Mouse (Mus musculus): ENCODE measurements around the gene Chmp5. TPM values are rescaled to one million over a fixed set of nuclear protein-coding genes. Genes with fewer than 3 reads are reported as not detected.

Chmp5 gene
- polyA plus RNA-seq, 1 experiment = not detected

DNA sequence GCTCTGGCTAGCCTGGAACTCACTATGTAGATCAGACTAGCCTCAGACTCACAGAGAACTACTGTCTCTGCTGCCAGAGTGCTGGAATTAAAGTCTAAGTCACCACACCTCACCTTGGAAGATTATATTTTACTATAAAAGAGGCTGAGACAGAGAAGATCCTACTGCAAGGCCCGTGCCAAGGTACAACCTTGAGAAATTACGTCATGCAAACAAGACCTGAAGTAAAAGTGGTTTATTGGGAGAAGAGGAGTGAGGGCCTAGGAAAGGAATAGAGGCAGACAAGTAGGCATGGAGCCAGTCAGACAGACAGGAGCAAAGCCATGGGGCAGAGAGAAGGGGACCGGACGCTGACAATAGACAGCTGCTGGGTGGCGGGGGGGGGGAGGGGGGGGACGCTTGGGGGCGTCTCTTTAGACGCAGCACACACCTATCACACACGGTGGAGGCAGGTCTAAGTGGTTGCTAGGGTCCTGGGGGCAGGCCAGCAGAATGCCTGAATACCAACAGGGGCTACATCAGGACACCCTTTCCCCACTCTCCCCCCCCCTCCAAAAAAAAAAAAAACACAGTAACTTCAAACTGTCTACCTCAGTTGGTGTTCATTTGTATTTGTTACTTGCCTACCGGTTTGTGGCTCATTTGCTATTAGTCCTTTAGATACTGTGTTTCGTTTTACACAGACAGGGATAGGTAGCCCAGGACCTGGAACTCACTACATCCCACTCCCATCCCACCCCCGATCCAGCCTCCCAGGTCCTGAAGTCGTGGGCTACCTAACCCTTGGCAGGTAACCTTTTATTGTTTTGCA is 21.8 kb downstream of the Chmp5 start:
- peaks cover 6% of the 10 kb centered on the region; the same call in 1 of the 2 replicates for H3K4me1 ChIP-seq (ENCODE audit: control insufficient read depth, insufficient read depth, low read length)
- TF ChIP-seq CTCF (IDR thresholded peaks at IDR 0.05; ENCODE audit: insufficient read depth, low read depth, low read length) = no peak
- no peak for TF ChIP-seq POLR2A (IDR thresholded peaks at IDR 0.05; ENCODE audit: insufficient read depth, low read depth, low read length)
- peak overlapping the region; percentile 98 for H3K4me3 ChIP-seq (ENCODE audit: insufficient read depth, low read depth, low read length)
- WGBS = 8% methylated on average over 12 of the region's 13 CpGs
- H3K27ac ChIP-seq (ENCODE audit: insufficient read depth, low read depth, low read length) = peak overlapping the region; percentile 88

DNA sequence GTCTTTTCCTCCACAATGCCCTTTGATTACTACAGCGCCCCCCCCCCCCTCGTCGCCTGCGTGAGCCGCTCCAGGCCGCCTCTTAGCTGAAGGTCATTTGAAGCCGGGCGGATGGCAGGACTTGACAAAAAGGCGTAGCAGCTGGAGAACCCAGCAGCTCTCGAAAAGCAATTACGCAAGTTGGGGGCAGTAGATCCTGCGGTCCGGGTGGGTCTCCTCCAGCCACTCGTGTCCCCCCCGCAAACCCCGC is 22.3 kb downstream of the Chmp5 start:
- WGBS = under 1% methylated on average over 16 of the region's 16 CpGs
- Histone ChIP-seq H3K4me1 (ENCODE audit: control insufficient read depth, insufficient read depth, low read length) (peaks cover 6% of the 10 kb centered on the region; the same call in 1 of the 2 replicates), H3K4me3 (ENCODE audit: insufficient read depth, low read depth, low read length) (peak overlapping the region; percentile 98), H3K27ac (ENCODE audit: insufficient read depth, low read depth, low read length) (peak overlapping the region; percentile 88)
- TF ChIP-seq POLR2A (IDR thresholded peaks at IDR 0.05; ENCODE audit: insufficient read depth, low read depth, low read length) (no peak), CTCF (IDR thresholded peaks at IDR 0.05; ENCODE audit: insufficient read depth, low read depth, low read length) (no peak)

DNA sequence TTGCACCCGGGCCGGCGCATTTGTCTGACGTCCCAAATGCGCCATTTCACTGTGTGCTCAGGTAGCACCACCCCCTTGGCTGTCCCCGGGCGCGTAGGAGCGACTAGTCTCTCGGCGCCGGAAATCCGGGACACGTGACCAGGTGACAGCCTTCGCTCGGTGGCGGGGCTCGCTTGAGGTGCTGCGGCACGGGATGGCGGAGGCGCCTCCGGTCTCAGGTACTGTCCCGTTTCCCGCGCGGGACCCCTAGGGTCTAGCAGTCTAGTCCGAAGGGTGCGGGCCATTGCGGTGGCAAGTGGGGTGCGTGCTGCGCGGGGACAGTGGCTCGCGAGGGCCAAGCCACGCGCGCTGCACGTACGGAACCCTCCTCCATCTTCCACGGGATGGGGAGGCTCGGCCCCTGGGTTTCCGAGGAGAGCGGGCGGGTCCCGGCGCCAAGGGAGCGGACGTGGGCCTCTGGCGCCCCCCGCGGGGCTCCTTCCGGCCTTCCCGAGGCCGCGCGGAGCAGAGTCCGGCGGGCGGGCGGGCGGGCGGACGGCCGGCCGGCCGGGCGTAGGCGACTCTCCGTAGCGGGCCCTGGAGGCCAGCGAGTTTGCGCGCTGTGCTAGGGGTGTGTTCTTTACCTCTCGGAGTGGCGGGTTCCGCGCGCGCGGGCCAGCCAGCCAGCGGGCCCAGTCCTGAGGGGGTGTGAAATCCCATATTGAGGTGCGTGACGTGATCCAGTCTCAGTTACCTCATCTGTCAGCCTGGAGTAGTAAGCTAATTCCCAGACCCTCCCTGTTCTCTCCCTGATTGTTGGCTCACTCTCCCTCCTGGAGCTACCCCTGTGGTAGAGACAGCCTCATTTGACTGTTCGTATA is 22.9 kb downstream of the Chmp5 start, which contains the start of gene Nfx1:
TSS of gene Nfx1 (plus strand) at position 65 of the 860 bp plus-strand sequence.
- Histone ChIP-seq H3K27ac (ENCODE audit: insufficient read depth, low read depth, low read length) (peak within 1 kb of the TSS; percentile 88), H3K4me1 (ENCODE audit: control insufficient read depth, insufficient read depth, low read length) (peaks cover 6% of the 10 kb centered on the region; the same call in 1 of the 2 replicates), H3K4me3 (ENCODE audit: insufficient read depth, low read depth, low read length) (peak within 1 kb of the TSS; percentile 98)
- TF ChIP-seq CTCF (IDR thresholded peaks at IDR 0.05; ENCODE audit: insufficient read depth, low read depth, low read length) (no peak), POLR2A (IDR thresholded peaks at IDR 0.05; ENCODE audit: insufficient read depth, low read depth, low read length) (peak; percentile 87)
- under 1% methylated on average over 84 of the region's 85 CpGs for WGBS

DNA sequence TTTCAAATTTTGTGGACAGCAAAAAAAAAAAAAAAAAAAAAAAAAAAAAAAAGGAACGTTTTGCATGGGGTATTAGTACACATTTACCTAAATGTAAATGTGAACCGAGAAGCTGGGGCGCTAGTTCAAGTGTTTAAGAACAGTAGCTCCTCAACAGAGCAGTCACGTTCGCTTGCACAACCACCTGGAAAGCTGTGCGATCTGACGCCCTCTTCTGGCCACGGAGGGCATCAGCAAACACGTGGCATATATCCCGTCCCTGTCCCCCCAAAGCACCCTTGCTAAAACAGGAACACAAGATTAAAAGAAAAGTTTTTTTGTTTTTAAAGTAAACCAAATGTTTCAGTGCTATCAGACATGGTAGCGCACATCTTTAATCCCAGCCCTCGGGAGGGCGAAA is 23.5 kb downstream of the Chmp5 start:
- TF ChIP-seq POLR2A (IDR thresholded peaks at IDR 0.05; ENCODE audit: insufficient read depth, low read depth, low read length) (no peak), CTCF (IDR thresholded peaks at IDR 0.05; ENCODE audit: insufficient read depth, low read depth, low read length) (peak; percentile 51; the same call in 1 of the 2 replicates)
- Histone ChIP-seq H3K4me1 (ENCODE audit: control insufficient read depth, insufficient read depth, low read length) (peaks cover 9% of the 10 kb centered on the region; the same call in 1 of the 2 replicates), H3K27ac (ENCODE audit: insufficient read depth, low read depth, low read length) (no peak overlapping the region), H3K4me3 (ENCODE audit: insufficient read depth, low read depth, low read length) (0 out of 2 replicates have a peak overlapping the region, but pooled peaks have one; percentile 98)
- WGBS = 21% methylated on average over 13 of the region's 13 CpGs

DNA sequence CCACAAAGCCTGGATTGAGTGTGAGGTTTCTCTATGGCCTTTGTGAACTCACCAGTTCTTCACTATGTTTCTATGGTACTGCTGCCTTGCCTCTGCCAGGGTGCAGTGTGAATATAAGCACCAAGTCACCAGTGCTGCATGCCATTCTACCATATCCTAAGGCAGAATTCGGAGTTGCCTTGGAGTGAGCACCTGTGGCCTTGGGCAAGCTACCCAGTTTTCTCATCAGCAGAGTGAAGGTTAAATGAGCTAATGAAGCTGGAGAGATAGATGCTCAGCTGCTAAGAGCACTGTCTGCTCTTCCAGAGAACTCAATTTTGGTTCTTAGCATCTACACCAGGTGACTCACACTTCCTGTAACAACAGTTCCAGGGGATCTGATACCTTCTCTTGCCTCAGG is 25.8 kb downstream of the Chmp5 start:
- Histone ChIP-seq H3K4me3 (ENCODE audit: insufficient read depth, low read depth, low read length) (no peak overlapping the region), H3K27ac (ENCODE audit: insufficient read depth, low read depth, low read length) (no peak overlapping the region), H3K4me1 (ENCODE audit: control insufficient read depth, insufficient read depth, low read length) (peaks cover 11% of the 10 kb centered on the region; the same call in 1 of the 2 replicates)
- 91% methylated on average over 1 of the region's 1 CpGs for WGBS
- TF ChIP-seq POLR2A (IDR thresholded peaks at IDR 0.05; ENCODE audit: insufficient read depth, low read depth, low read length) (no peak), CTCF (IDR thresholded peaks at IDR 0.05; ENCODE audit: insufficient read depth, low read depth, low read length) (no peak)

DNA sequence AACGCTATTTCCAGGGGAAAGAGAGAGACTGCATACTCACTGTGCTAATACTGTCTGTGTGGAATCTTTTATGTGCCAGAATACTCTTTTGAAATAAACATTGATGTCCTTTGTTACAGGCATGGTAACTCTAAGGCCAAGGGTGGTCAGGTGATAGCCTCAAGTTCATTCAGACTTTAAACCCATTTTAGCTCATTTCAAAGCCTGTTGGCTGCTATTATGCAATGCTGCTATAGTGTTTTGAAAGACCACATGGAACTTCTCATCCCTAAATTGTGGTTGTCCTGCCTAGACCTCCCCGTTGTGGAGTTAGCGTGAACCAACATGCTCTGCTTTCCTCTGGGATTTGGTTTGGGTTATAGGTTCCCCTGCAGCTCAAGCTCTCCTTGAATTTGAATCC is 27.5 kb downstream of the Chmp5 start:
- H3K4me1 ChIP-seq (ENCODE audit: control insufficient read depth, insufficient read depth, low read length) = peaks cover 8% of the 10 kb centered on the region; the same call in 1 of the 2 replicates
- WGBS = 67% methylated on average over 3 of the region's 3 CpGs
- 0 out of 2 replicates have a peak overlapping the region, but pooled peaks have one; percentile 26 for H3K27ac ChIP-seq (ENCODE audit: insufficient read depth, low read depth, low read length)
- H3K4me3 ChIP-seq (ENCODE audit: insufficient read depth, low read depth, low read length) = no peak overlapping the region
- TF ChIP-seq POLR2A (IDR thresholded peaks at IDR 0.05; ENCODE audit: insufficient read depth, low read depth, low read length) (no peak), CTCF (IDR thresholded peaks at IDR 0.05; ENCODE audit: insufficient read depth, low read depth, low read length) (no peak)

DNA sequence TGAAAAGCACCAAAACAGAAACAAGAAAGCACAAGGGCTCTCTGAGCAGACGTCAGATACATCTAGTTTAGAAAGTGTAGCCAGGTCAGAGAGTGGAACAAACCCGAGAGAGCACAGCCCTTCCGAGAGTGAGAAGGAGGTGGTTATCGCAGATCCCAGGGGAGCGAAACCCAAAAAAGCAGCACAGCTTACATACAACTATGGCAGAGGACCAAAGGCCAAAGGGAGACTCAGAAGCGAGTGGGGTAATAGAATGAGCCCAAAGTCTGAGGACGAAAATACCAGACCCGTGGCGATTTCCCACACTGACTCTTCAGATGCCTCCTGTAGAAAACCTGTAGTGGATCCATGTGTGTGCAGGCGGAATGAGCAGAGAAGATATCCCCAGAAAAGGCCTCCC is 28.4 kb downstream of the Chmp5 start:
- H3K4me1 ChIP-seq (ENCODE audit: control insufficient read depth, insufficient read depth, low read length) = peaks cover 8% of the 10 kb centered on the region; the same call in 1 of the 2 replicates
- no peak overlapping the region for H3K27ac ChIP-seq (ENCODE audit: insufficient read depth, low read depth, low read length)
- WGBS = 92% methylated on average over 10 of the region's 10 CpGs
- TF ChIP-seq POLR2A (IDR thresholded peaks at IDR 0.05; ENCODE audit: insufficient read depth, low read depth, low read length) (no peak), CTCF (IDR thresholded peaks at IDR 0.05; ENCODE audit: insufficient read depth, low read depth, low read length) (no peak)
- no peak overlapping the region for H3K4me3 ChIP-seq (ENCODE audit: insufficient read depth, low read depth, low read length)

DNA sequence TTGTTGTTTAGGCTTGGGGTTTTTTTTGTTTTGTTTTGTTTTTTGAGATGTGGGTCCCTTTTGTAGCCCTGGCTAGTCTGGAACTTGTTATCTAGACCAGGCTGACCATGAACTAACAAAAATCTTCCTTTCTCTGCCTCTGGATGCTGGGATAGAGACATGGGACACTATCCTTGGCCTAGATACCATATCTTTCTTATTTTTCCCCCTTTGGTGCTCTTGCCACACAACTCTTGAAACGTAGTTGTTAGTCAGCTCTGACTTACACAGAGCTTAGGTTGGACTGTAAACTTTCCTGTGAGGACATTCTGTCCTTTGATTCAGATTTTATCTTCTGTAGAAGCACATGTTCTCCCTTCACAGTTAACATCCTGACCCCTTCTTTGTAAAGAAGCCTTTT is 31.2 kb downstream of the Chmp5 start:
- Histone ChIP-seq H3K27ac (ENCODE audit: insufficient read depth, low read depth, low read length) (no peak overlapping the region), H3K4me3 (ENCODE audit: insufficient read depth, low read depth, low read length) (no peak overlapping the region), H3K4me1 (ENCODE audit: control insufficient read depth, insufficient read depth, low read length) (peaks cover 5% of the 10 kb centered on the region; the same call in 1 of the 2 replicates)
- TF ChIP-seq POLR2A (IDR thresholded peaks at IDR 0.05; ENCODE audit: insufficient read depth, low read depth, low read length) = no peak
- TF ChIP-seq CTCF (IDR thresholded peaks at IDR 0.05; ENCODE audit: insufficient read depth, low read depth, low read length) = no peak
- WGBS = 90% methylated on average over 1 of the region's 1 CpGs

DNA sequence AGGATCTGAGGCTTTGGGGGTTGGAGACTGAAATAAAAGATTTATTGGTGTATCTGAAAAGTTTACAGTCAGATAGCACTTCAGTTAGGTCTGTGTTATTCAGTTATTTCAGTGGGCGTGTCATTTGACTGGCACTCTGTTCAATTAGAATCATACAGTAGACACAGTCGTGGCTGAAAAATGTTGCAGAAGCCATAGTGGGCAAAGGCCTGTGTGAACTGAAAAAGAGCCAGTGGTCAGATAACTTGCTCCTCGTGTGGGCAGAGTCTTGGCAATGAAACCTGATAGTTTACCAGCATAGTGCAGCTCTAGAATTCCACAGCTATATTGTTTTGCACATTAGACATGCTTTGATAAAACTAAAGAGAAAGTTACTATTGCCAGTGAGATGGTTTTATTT is 34.3 kb downstream of the Chmp5 start:
- H3K4me3 ChIP-seq (ENCODE audit: insufficient read depth, low read depth, low read length) = no peak overlapping the region
- WGBS = 64% methylated on average over 3 of the region's 3 CpGs
- H3K4me1 ChIP-seq (ENCODE audit: control insufficient read depth, insufficient read depth, low read length) = no peaks in the 10 kb centered on the region
- TF ChIP-seq POLR2A (IDR thresholded peaks at IDR 0.05; ENCODE audit: insufficient read depth, low read depth, low read length) (no peak), CTCF (IDR thresholded peaks at IDR 0.05; ENCODE audit: insufficient read depth, low read depth, low read length) (no peak)
- no peak overlapping the region for H3K27ac ChIP-seq (ENCODE audit: insufficient read depth, low read depth, low read length)

Measured in olfactory bulb, adult 2 months (tissue).